Mouse (Mus musculus): ENCODE measurements around the gene Galnt17. TPM values are rescaled to one million over a fixed set of nuclear protein-coding genes. Genes with fewer than 3 reads are reported as not detected.

The Galnt17 gene
- polyA plus RNA-seq, 1 experiment from 2014 or later = 4.1 TPM

- ATAC-seq (ENCODE audit: low read depth) (no peak), DNase-seq (ENCODE audit: low spot score) (no peak)
- no peak overlapping the region for H3K4me2 ChIP-seq (ENCODE audit: low read depth, low read length)
- H3K4me3 ChIP-seq (ENCODE audit: low read depth, low read length) = no peak overlapping the region
- H3K4me1 ChIP-seq (ENCODE audit: control insufficient read depth, insufficient read depth, low read length) = no peaks in the 10 kb centered on the region
- H3K36me3 ChIP-seq (ENCODE audit: control insufficient read depth, insufficient read depth, low read length) = no peaks in the 10 kb centered on the region
- no peaks in the 10 kb centered on the region for H3K27me3 ChIP-seq (replicated peaks; ENCODE audit: control insufficient read depth, insufficient read depth, low read length)
- H3K27ac ChIP-seq (replicated peaks; ENCODE audit: low read depth, low read length) = no peak overlapping the region
- WGBS = 66% methylated on average over 3 of the region's 3 CpGs
- H3K9me3 ChIP-seq (ENCODE audit: control insufficient read depth, low read length) = no peaks in the 10 kb centered on the region
- H3K9ac ChIP-seq (ENCODE audit: low read depth, low read length) = no peak overlapping the region
These were observed 393.7 kb downstream of the Galnt17 start for GRCm38 (mm10) chr5:130914606-130915005.

GRCm38 (mm10) chr5:130911551-130911950 is 396.7 kb downstream of the Galnt17 start:
- Histone ChIP-seq H3K4me1 (ENCODE audit: control insufficient read depth, insufficient read depth, low read length) (no peaks in the 10 kb centered on the region), H3K36me3 (ENCODE audit: control insufficient read depth, insufficient read depth, low read length) (no peaks in the 10 kb centered on the region), H3K9me3 (ENCODE audit: control insufficient read depth, low read length) (no peaks in the 10 kb centered on the region), H3K4me2 (ENCODE audit: low read depth, low read length) (no peak overlapping the region), H3K4me3 (ENCODE audit: low read depth, low read length) (no peak overlapping the region), H3K27me3 (replicated peaks; ENCODE audit: control insufficient read depth, insufficient read depth, low read length) (no peaks in the 10 kb centered on the region), H3K27ac (replicated peaks; ENCODE audit: low read depth, low read length) (no peak overlapping the region), H3K9ac (ENCODE audit: low read depth, low read length) (no peak overlapping the region)
- 52% methylated on average over 2 of the region's 2 CpGs for WGBS
- DNase-seq (ENCODE audit: low spot score) (no peak), ATAC-seq (ENCODE audit: low read depth) (no peak)

- ATAC-seq (ENCODE audit: low read depth) (no peak), DNase-seq (ENCODE audit: low spot score) (no peak)
- Histone ChIP-seq H3K4me3 (ENCODE audit: low read depth, low read length) (no peak overlapping the region), H3K9ac (ENCODE audit: low read depth, low read length) (no peak overlapping the region), H3K4me2 (ENCODE audit: low read depth, low read length) (no peak overlapping the region), H3K27ac (replicated peaks; ENCODE audit: low read depth, low read length) (no peak overlapping the region), H3K27me3 (replicated peaks; ENCODE audit: control insufficient read depth, insufficient read depth, low read length) (no peaks in the 10 kb centered on the region), H3K4me1 (ENCODE audit: control insufficient read depth, insufficient read depth, low read length) (no peaks in the 10 kb centered on the region), H3K9me3 (ENCODE audit: control insufficient read depth, low read length) (no peaks in the 10 kb centered on the region), H3K36me3 (ENCODE audit: control insufficient read depth, insufficient read depth, low read length) (no peaks in the 10 kb centered on the region)
- 74% methylated on average over 3 of the region's 3 CpGs for WGBS
These were observed 406.6 kb downstream of the Galnt17 start for GRCm38 (mm10) chr5:130901736-130902135.

- H3K27me3 ChIP-seq (replicated peaks; ENCODE audit: control insufficient read depth, insufficient read depth, low read length) = no peaks in the 10 kb centered on the region
- WGBS = 99% methylated on average over 3 of the region's 3 CpGs
- DNase-seq (ENCODE audit: low spot score) = no peak
- H3K36me3 ChIP-seq (ENCODE audit: control insufficient read depth, insufficient read depth, low read length) = no peaks in the 10 kb centered on the region
- H3K9me3 ChIP-seq (ENCODE audit: control insufficient read depth, low read length) = no peaks in the 10 kb centered on the region
- no peak overlapping the region for H3K9ac ChIP-seq (ENCODE audit: low read depth, low read length)
- 0 out of 2 replicates have a peak, but pooled peaks cover 3% of the 10 kb centered on the region for H3K4me1 ChIP-seq (ENCODE audit: control insufficient read depth, insufficient read depth, low read length)
- H3K4me2 ChIP-seq (ENCODE audit: low read depth, low read length) = no peak overlapping the region
- ATAC-seq (ENCODE audit: low read depth) = no peak
- H3K27ac ChIP-seq (replicated peaks; ENCODE audit: low read depth, low read length) = no peak overlapping the region
- no peak overlapping the region for H3K4me3 ChIP-seq (ENCODE audit: low read depth, low read length)
These were observed 412.3 kb downstream of the Galnt17 start for GRCm38 (mm10) chr5:130895991-130896390.

GRCm38 (mm10) chr5:130891735-130892134 is 416.6 kb downstream of the Galnt17 start:
- H3K9me3 ChIP-seq (ENCODE audit: control insufficient read depth, low read length) = no peaks in the 10 kb centered on the region
- ATAC-seq (ENCODE audit: low read depth) (no peak), DNase-seq (ENCODE audit: low spot score) (no peak)
- no peak overlapping the region for H3K9ac ChIP-seq (ENCODE audit: low read depth, low read length)
- no peaks in the 10 kb centered on the region for H3K36me3 ChIP-seq (ENCODE audit: control insufficient read depth, insufficient read depth, low read length)
- no peak overlapping the region for H3K27ac ChIP-seq (replicated peaks; ENCODE audit: low read depth, low read length)
- no peak overlapping the region for H3K4me3 ChIP-seq (ENCODE audit: low read depth, low read length)
- 0 out of 2 replicates have a peak, but pooled peaks cover 3% of the 10 kb centered on the region for H3K4me1 ChIP-seq (ENCODE audit: control insufficient read depth, insufficient read depth, low read length)
- 62% methylated on average over 5 of the region's 5 CpGs for WGBS
- no peaks in the 10 kb centered on the region for H3K27me3 ChIP-seq (replicated peaks; ENCODE audit: control insufficient read depth, insufficient read depth, low read length)
- no peak overlapping the region for H3K4me2 ChIP-seq (ENCODE audit: low read depth, low read length)

- 0 out of 2 replicates have a peak, but pooled peaks cover 6% of the 10 kb centered on the region for H3K9me3 ChIP-seq (ENCODE audit: control insufficient read depth, low read length)
- H3K4me2 ChIP-seq (ENCODE audit: low read depth, low read length) = no peak overlapping the region
- no peak overlapping the region for H3K4me3 ChIP-seq (ENCODE audit: low read depth, low read length)
- DNase-seq (ENCODE audit: low spot score) (no peak), ATAC-seq (ENCODE audit: low read depth) (no peak)
- H3K4me1 ChIP-seq (ENCODE audit: control insufficient read depth, insufficient read depth, low read length) = no peaks in the 10 kb centered on the region
- no peaks in the 10 kb centered on the region for H3K36me3 ChIP-seq (ENCODE audit: control insufficient read depth, insufficient read depth, low read length)
- WGBS = 78% methylated on average over 5 of the region's 5 CpGs
- no peak overlapping the region for H3K27ac ChIP-seq (replicated peaks; ENCODE audit: low read depth, low read length)
- H3K9ac ChIP-seq (ENCODE audit: low read depth, low read length) = no peak overlapping the region
- H3K27me3 ChIP-seq (replicated peaks; ENCODE audit: control insufficient read depth, insufficient read depth, low read length) = no peaks in the 10 kb centered on the region
These were observed 428.0 kb downstream of the Galnt17 start for GRCm38 (mm10) chr5:130880331-130880730.

- Histone ChIP-seq H3K4me1 (ENCODE audit: control insufficient read depth, insufficient read depth, low read length) (no peaks in the 10 kb centered on the region), H3K9me3 (ENCODE audit: control insufficient read depth, low read length) (0 out of 2 replicates have a peak, but pooled peaks cover 6% of the 10 kb centered on the region), H3K4me2 (ENCODE audit: low read depth, low read length) (no peak overlapping the region), H3K36me3 (ENCODE audit: control insufficient read depth, insufficient read depth, low read length) (no peaks in the 10 kb centered on the region), H3K27me3 (replicated peaks; ENCODE audit: control insufficient read depth, insufficient read depth, low read length) (no peaks in the 10 kb centered on the region), H3K9ac (ENCODE audit: low read depth, low read length) (no peak overlapping the region), H3K4me3 (ENCODE audit: low read depth, low read length) (no peak overlapping the region), H3K27ac (replicated peaks; ENCODE audit: low read depth, low read length) (no peak overlapping the region)
- ATAC-seq (ENCODE audit: low read depth) (no peak), DNase-seq (ENCODE audit: low spot score) (no peak)
- 93% methylated on average over 3 of the region's 3 CpGs for WGBS
These were observed 432.9 kb downstream of the Galnt17 start for GRCm38 (mm10) chr5:130875391-130875790.

- ATAC-seq (ENCODE audit: low read depth) (no peak), DNase-seq (ENCODE audit: low spot score) (no peak)
- no peak overlapping the region for H3K9ac ChIP-seq (ENCODE audit: low read depth, low read length)
- no peaks in the 10 kb centered on the region for H3K4me1 ChIP-seq (ENCODE audit: control insufficient read depth, insufficient read depth, low read length)
- no peaks in the 10 kb centered on the region for H3K27me3 ChIP-seq (replicated peaks; ENCODE audit: control insufficient read depth, insufficient read depth, low read length)
- H3K9me3 ChIP-seq (ENCODE audit: control insufficient read depth, low read length) = peaks cover 8% of the 10 kb centered on the region; the same call in 1 of the 2 replicates
- no peak overlapping the region for H3K4me3 ChIP-seq (ENCODE audit: low read depth, low read length)
- no peaks in the 10 kb centered on the region for H3K36me3 ChIP-seq (ENCODE audit: control insufficient read depth, insufficient read depth, low read length)
- 55% methylated on average over 8 of the region's 8 CpGs for WGBS
- H3K4me2 ChIP-seq (ENCODE audit: low read depth, low read length) = no peak overlapping the region
- no peak overlapping the region for H3K27ac ChIP-seq (replicated peaks; ENCODE audit: low read depth, low read length)
These were observed 437.2 kb downstream of the Galnt17 start for GRCm38 (mm10) chr5:130871086-130871485.

GRCm38 (mm10) chr5:130869869-130870268 is 438.4 kb downstream of the Galnt17 start:
- Histone ChIP-seq H3K36me3 (ENCODE audit: control insufficient read depth, insufficient read depth, low read length) (no peaks in the 10 kb centered on the region), H3K27me3 (replicated peaks; ENCODE audit: control insufficient read depth, insufficient read depth, low read length) (no peaks in the 10 kb centered on the region), H3K4me2 (ENCODE audit: low read depth, low read length) (no peak overlapping the region), H3K4me3 (ENCODE audit: low read depth, low read length) (no peak overlapping the region), H3K9me3 (ENCODE audit: control insufficient read depth, low read length) (peaks cover 8% of the 10 kb centered on the region; the same call in 1 of the 2 replicates), H3K9ac (ENCODE audit: low read depth, low read length) (no peak overlapping the region), H3K4me1 (ENCODE audit: control insufficient read depth, insufficient read depth, low read length) (no peaks in the 10 kb centered on the region), H3K27ac (replicated peaks; ENCODE audit: low read depth, low read length) (no peak overlapping the region)
- ATAC-seq (ENCODE audit: low read depth) = no peak
- 67% methylated on average over 1 of the region's 1 CpGs for WGBS
- DNase-seq (ENCODE audit: low spot score) = no peak

Measured in embryonic facial prominence, embryonic 14.5 days (tissue).